Mouse (Mus musculus) CH12.LX (cell line): ENCODE data around the gene Brd4. TPM values are rescaled to one million over a fixed set of nuclear protein-coding genes. Genes with fewer than 3 reads are reported as not detected.

Experiments used
- DNase-seq: peaks from one replicate; pipeline ENCODE4 v3.0.0-alpha.2; 2013; ENCODE audit errors: extremely low read depth
- H3K27ac ChIP-seq: 2 replicates; pipeline ENCODE4 v1.5.1; 2012; ENCODE audit warnings: low read depth, mild to moderate bottlenecking, control low read depth, moderate library complexity; ENCODE audit not compliant: insufficient read depth
- H3K27me3 ChIP-seq: replicated peaks from 2 replicates; pipeline ENCODE3; 2012; ENCODE audit warnings: inconsistent platforms
- H3K36me3 ChIP-seq, 2 experiments: replicated peaks in 1 of 2; 2 replicates each; pipeline versions ENCODE3 to v1.6.1; 2012; ENCODE audit warnings: inconsistent platforms in 1 of 2, low read length in 1 of 2, mild to moderate bottlenecking in 1 of 2, mixed read lengths in 1 of 2, moderate library complexity in 1 of 2; ENCODE audit not compliant: control insufficient read depth in 1 of 2, insufficient read depth in 1 of 2
- H3K4me1 ChIP-seq, 2 experiments: 2 replicates each; pipeline ENCODE4 v1.6.1; 2012; ENCODE audit warnings: inconsistent platforms in 1 of 2, moderate library complexity in 1 of 2; ENCODE audit not compliant: insufficient read depth in 2 of 2, control insufficient read depth in 1 of 2
- H3K4me2 ChIP-seq: 2 replicates; pipeline ENCODE4 v1.6.1; 2012; ENCODE audit warnings: low read depth, mild to moderate bottlenecking, control low read depth; ENCODE audit not compliant: poor library complexity, insufficient read depth, severe bottlenecking
- H3K4me3 ChIP-seq, 3 experiments: fragments of 150-350 bp in 1 of 3; sonication (generic) in 1 of 3; replicated peaks in 1 of 3; 2 replicates each; pipeline versions ENCODE3 to v1.5.1; 2011 to 2012; ENCODE audit warnings: low read depth in 2 of 3, low read length in 2 of 3, mild to moderate bottlenecking in 2 of 3, moderate library complexity in 2 of 3, control low read depth in 1 of 3, improper control_type of control experiment in 1 of 3, inconsistent platforms in 1 of 3, mixed read lengths in 1 of 3; ENCODE audit not compliant: poor library complexity in 1 of 3
- H3K79me2 ChIP-seq: replicated peaks from 2 replicates; pipeline ENCODE4 v1.6.1; 2012; ENCODE audit warnings: mild to moderate bottlenecking, moderate library complexity; ENCODE audit not compliant: control insufficient read depth, poor library complexity, insufficient read depth, severe bottlenecking; ENCODE audit errors: extremely low read depth
- H3K9ac ChIP-seq: 2 replicates; pipeline ENCODE4 v1.6.1; 2012; ENCODE audit warnings: low read depth, mild to moderate bottlenecking, control low read depth, moderate library complexity; ENCODE audit not compliant: insufficient read depth
- H3K9me3 ChIP-seq: replicated peaks from 2 replicates; pipeline ENCODE3; 2012; ENCODE audit warnings: low read length, inconsistent platforms, mixed read lengths
- CHD1 ChIP-seq: IDR thresholded peaks from 2 replicates; pipeline ENCODE4 v1.6.1; 2012; ENCODE audit warnings: low read depth, low read length, improper control_type of control experiment, inconsistent platforms
- CHD2 ChIP-seq: IDR thresholded peaks from 2 replicates; pipeline ENCODE4 v1.6.1; 2011; ENCODE audit warnings: low read length, improper control_type of control experiment
- CTCF ChIP-seq, 2 experiments: IDR thresholded peaks in 1 of 2; conservative IDR thresholded peaks in 1 of 2; 2 replicates each; pipeline ENCODE4 v1.5.1; 2011 to 2012; ENCODE audit warnings: low read depth in 2 of 2, low read length in 2 of 2, improper control_type of control experiment in 1 of 2, inconsistent platforms in 1 of 2, mild to moderate bottlenecking in 1 of 2, moderate library complexity in 1 of 2
- E2F4 ChIP-seq: IDR thresholded peaks from 2 replicates; pipeline ENCODE4 v1.6.1; 2011; ENCODE audit warnings: low read depth, low read length, improper control_type of control experiment; ENCODE audit not compliant: insufficient replicate concordance
- EP300 ChIP-seq: IDR thresholded peaks from 2 replicates; pipeline ENCODE4 v1.6.1; 2011; ENCODE audit warnings: low read length, improper control_type of control experiment
- ETS1 ChIP-seq: conservative IDR thresholded peaks from 2 replicates; pipeline ENCODE4 v1.6.1; 2012; ENCODE audit warnings: low read depth, mild to moderate bottlenecking, inconsistent platforms, low read length, improper control_type of control experiment, moderate library complexity
- HCFC1 ChIP-seq: IDR thresholded peaks from 2 replicates; pipeline ENCODE4 v1.6.1; 2012; ENCODE audit warnings: low read depth, mild to moderate bottlenecking, inconsistent platforms, low read length, improper control_type of control experiment
- JUN ChIP-seq: IDR thresholded peaks from 2 replicates; pipeline ENCODE4 v1.6.1; 2011; ENCODE audit warnings: low read depth, mild to moderate bottlenecking, low read length, improper control_type of control experiment, moderate library complexity; ENCODE audit not compliant: insufficient read depth
- KAT2A ChIP-seq: IDR thresholded peaks from 2 replicates; pipeline ENCODE4 v1.6.1; 2012; ENCODE audit warnings: low read length, improper control_type of control experiment, inconsistent platforms; ENCODE audit not compliant: insufficient replicate concordance
- MAFK ChIP-seq: IDR thresholded peaks from 2 replicates; pipeline ENCODE4 v1.6.1; 2011; ENCODE audit warnings: low read length, improper control_type of control experiment; ENCODE audit not compliant: insufficient replicate concordance
- MAX ChIP-seq: IDR thresholded peaks from 2 replicates; pipeline ENCODE4 v1.6.1; 2011; ENCODE audit warnings: low read length, improper control_type of control experiment
- MAZ ChIP-seq: IDR thresholded peaks from 2 replicates; pipeline ENCODE4 v1.6.1; 2012; ENCODE audit warnings: low read depth, mild to moderate bottlenecking, inconsistent platforms, low read length, improper control_type of control experiment, moderate library complexity
- MEF2A ChIP-seq: IDR thresholded peaks from 2 replicates; pipeline ENCODE4 v1.6.1; 2014; ENCODE audit warnings: low read depth, mild to moderate bottlenecking, inconsistent platforms, low read length, improper control_type of control experiment, borderline replicate concordance
- MYC ChIP-seq: IDR thresholded peaks from 2 replicates; pipeline ENCODE4 v1.6.1; 2011; ENCODE audit warnings: low read depth, mild to moderate bottlenecking, improper control_type of control experiment, low read length
- NRF1 ChIP-seq: IDR thresholded peaks from 2 replicates; pipeline ENCODE4 v1.6.1; 2014; ENCODE audit warnings: low read depth, mild to moderate bottlenecking, inconsistent platforms, low read length, improper control_type of control experiment, moderate library complexity
- RAD21 ChIP-seq: IDR thresholded peaks from 2 replicates; pipeline ENCODE4 v1.6.1; 2011; ENCODE audit warnings: low read depth, mild to moderate bottlenecking, low read length, improper control_type of control experiment, moderate library complexity
- SMC3 ChIP-seq: IDR thresholded peaks from 2 replicates; pipeline ENCODE4 v1.6.1; 2011; ENCODE audit warnings: low read depth, low read length, improper control_type of control experiment
- TCF12 ChIP-seq: IDR thresholded peaks from 2 replicates; pipeline ENCODE4 v1.6.1; 2014; ENCODE audit warnings: low read depth, mild to moderate bottlenecking, inconsistent platforms, low read length, improper control_type of control experiment
- UBTF ChIP-seq: IDR thresholded peaks from 2 replicates; pipeline ENCODE4 v1.6.1; 2012; ENCODE audit warnings: low read depth, mild to moderate bottlenecking, inconsistent platforms, low read length, improper control_type of control experiment, moderate library complexity
- USF2 ChIP-seq: conservative IDR thresholded peaks from 2 replicates; pipeline ENCODE4 v1.6.1; 2011; ENCODE audit warnings: low read depth, low read length, improper control_type of control experiment
- ZC3H11A ChIP-seq: IDR thresholded peaks from 2 replicates; pipeline ENCODE4 v1.6.1; 2012; ENCODE audit warnings: low read depth, mild to moderate bottlenecking, inconsistent platforms, low read length, improper control_type of control experiment
- dilution Hi-C: fragments of 300-500 bp; cut with MboI; formaldehyde crosslinking; loops from 2 replicates; pipeline ENCODE4 v1.14.3; 2020; ENCODE audit warnings: low sequenced_read_pairs; ENCODE audit not compliant: extremely low pct_unique_long_range_greater_than_20kb, extremely low pct_ligation_motif_present
- in situ Hi-C: fragments of 300-500 bp; cut with MboI; formaldehyde crosslinking; loops from 3 replicates; pipeline ENCODE4 v1.14.3; 2019; ENCODE audit warnings: low sequenced_read_pairs, low pct_ligation_motif_present, low pct_unique_long_range_greater_than_20kb, mixed read lengths
- polyA plus RNA-seq: library from polyadenylated mRNA; unstranded; fragments of >175 nt; gene quantifications from 2 replicates; pipeline ENCODE4 v1.2.1, GENCODE M21; 2012; ENCODE audit warnings: low read depth; ENCODE audit not compliant: insufficient read length
- total RNA-seq, 2 experiments: library from RNA; depleted of rRNA; stranded (reverse); fragments of 300-350 nt in 1 of 2; fragments of >200 nt in 1 of 2; gene quantifications; 2 replicates each; pipeline ENCODE4 v1.2.3; 2012 to 2014

The Brd4 gene
- total and polyA plus RNA-seq, 3 experiments, result 6.3 to 68.5 (median 19.1) TPM

GRCm38 (mm10) chr17:32179621-32180491 is 104.7 kb downstream of the Brd4 start:
- DNase-seq, result no peak
- Histone ChIP-seq H3K4me3 (no peak overlapping the region), H3K27me3 (no peaks in the 10 kb centered on the region), H3K4me1 (no peaks in the 10 kb centered on the region), H3K36me3 (peaks cover 8 to 13% of the 10 kb centered on the region in 2 experiments), H3K4me2 (no peak overlapping the region), H3K9me3 (no peaks in the 10 kb centered on the region), H3K79me2 (no peaks in the 10 kb centered on the region), H3K27ac (no peak overlapping the region), H3K9ac (no peak overlapping the region)
- in situ Hi-C loops, result no loop called here
- TF ChIP-seq KAT2A (no peak), TCF12 (no peak), CHD1 (no peak), CHD2 (no peak), SMC3 (no peak), ZC3H11A (no peak), EP300 (no peak), USF2 (no peak), CTCF (conservative IDR thresholded peaks at IDR 0.05 in 1 of 2, IDR thresholded peaks at IDR 0.05 in 1 of 2; ENCODE audit: low read depth in 2 of 2, low read length in 2 of 2) (no peak), UBTF (no peak), RAD21 (no peak), JUN (no peak), HCFC1 (no peak), MYC (no peak)
- dilution Hi-C loops, result no loop called here

- in situ Hi-C loops (no loop called here), dilution Hi-C loops (no loop called here)
- no peaks in the 10 kb centered on the region for H3K79me2 ChIP-seq
- no peak overlapping the region for H3K27ac ChIP-seq
- H3K4me3 ChIP-seq, result no peak overlapping the region
- TF ChIP-seq KAT2A, result no peak
- TF ChIP-seq MEF2A, result no peak
- TF ChIP-seq MAX, result no peak
- TF ChIP-seq NRF1, result no peak
- TF ChIP-seq E2F4, result no peak
- no peak for TF ChIP-seq ETS1
- no peak for TF ChIP-seq MAZ
- no peak for TF ChIP-seq MAFK
- TF ChIP-seq HCFC1, result no peak
- no peak overlapping the region for H3K4me2 ChIP-seq
- H3K4me1 ChIP-seq, result no peaks in the 10 kb centered on the region
- H3K27me3 ChIP-seq, result no peaks in the 10 kb centered on the region
- DNase-seq, result no peak
- H3K9ac ChIP-seq, result no peak overlapping the region
- H3K36me3 ChIP-seq, result no peaks in the 10 kb centered on the region
- H3K9me3 ChIP-seq, result no peaks in the 10 kb centered on the region
Observed at GRCm38 (mm10) chr17:32176919-32177318, 107.6 kb downstream of the Brd4 start.
